Comparison of ENCODE assay signal across 33 mouse cellular contexts in genomic region chr1:130745591-130745990, GRCm38 (mm10). TPM values are rescaled to one million over a fixed set of nuclear protein-coding genes. Genes with fewer than 3 reads are reported as not detected.
DNase-seq lines count a peak whose midpoint lies in the region; ATAC-seq and TF ChIP-seq lines count a peak whose summit lies in the region.
"Had no signal": no experiment of that assay in that cellular context is flagged by ENCODE, and none has a peak within 500 bp of the region (broad histone marks: within the 10 kb centered on the region; RNA-seq: fewer than 3 reads in every experiment).

No protein-coding gene starts in this region.

- H3K27me3 ChIP-seq in neural tube, embryonic 15.5 days (replicated peaks) = no peaks in the 10 kb centered on the region
- no peaks in the 10 kb centered on the region for H3K27me3 ChIP-seq in intestine, embryonic 16.5 days (replicated peaks; ENCODE audit: control insufficient read depth, insufficient read depth, low read length)
- H3K27me3 ChIP-seq in liver, embryonic 15.5 days = no peaks in the 10 kb centered on the region
- no peaks in the 10 kb centered on the region for H3K27me3 ChIP-seq in cerebellum, adult 2 months (ENCODE audit: control insufficient read depth, insufficient read depth, low read length)
- H3K27me3 ChIP-seq: embryonic facial prominence, embryonic 12.5 days; heart, embryonic 12.5 days; limb, embryonic 15.5 days; lung, embryonic 15.5 days had no signal

- H3K4me2 ChIP-seq in neural tube, embryonic 15.5 days = no peak overlapping the region
- H3K4me2 ChIP-seq in intestine, embryonic 16.5 days (ENCODE audit: low read depth, low read length) = no peak overlapping the region
- H3K4me2 ChIP-seq in liver, embryonic 15.5 days = 0 out of 2 replicates have a peak overlapping the region, but pooled peaks have one; percentile 6
- H3K4me2 ChIP-seq: embryonic facial prominence, embryonic 12.5 days; heart, embryonic 12.5 days; hindbrain, embryonic 14.5 days; limb, embryonic 15.5 days; lung, embryonic 15.5 days had no signal

- no peak overlapping the region for H3K27ac ChIP-seq in neural tube, embryonic 15.5 days (replicated peaks)
- no peak overlapping the region for H3K27ac ChIP-seq in intestine, embryonic 16.5 days (ENCODE audit: low read length)
- peak overlapping the region; percentile 99 for H3K27ac ChIP-seq in liver, embryonic 15.5 days (replicated peaks)
- no peak overlapping the region for H3K27ac ChIP-seq in cerebellum, adult 2 months (ENCODE audit: insufficient read depth, low read length)
- H3K27ac ChIP-seq: embryonic facial prominence, embryonic 12.5 days; hindbrain, embryonic 14.5 days; limb, embryonic 10.5 days; limb, embryonic 15.5 days; lung, embryonic 15.5 days; macrophage had no signal

- H3K9ac ChIP-seq in neural tube, embryonic 15.5 days (replicated peaks) = no peak overlapping the region
- H3K9ac ChIP-seq in intestine, embryonic 16.5 days (ENCODE audit: low read depth, low read length) = no peak overlapping the region
- H3K9ac ChIP-seq in liver, embryonic 15.5 days = no peak overlapping the region
- H3K9ac ChIP-seq: embryonic facial prominence, embryonic 12.5 days; heart, embryonic 12.5 days; hindbrain, embryonic 14.5 days; limb, embryonic 15.5 days; lung, embryonic 15.5 days had no signal

- no peak for TF ChIP-seq POLR2A in cerebellum, adult 2 months (IDR thresholded peaks at IDR 0.05; ENCODE audit: borderline replicate concordance, insufficient read depth, low read length)

- H3K4me3 ChIP-seq in neural tube, embryonic 15.5 days (replicated peaks) = no peak overlapping the region
- H3K4me3 ChIP-seq in intestine, embryonic 16.5 days (ENCODE audit: low read length) = no peak overlapping the region
- no peak overlapping the region for H3K4me3 ChIP-seq in liver, embryonic 15.5 days (replicated peaks)
- H3K4me3 ChIP-seq in cerebellum, adult 2 months (replicated peaks; ENCODE audit: insufficient read depth, low read depth, low read length) = no peak overlapping the region
- H3K4me3 ChIP-seq: embryonic facial prominence, embryonic 12.5 days; heart, embryonic 12.5 days; limb, embryonic 10.5 days; limb, embryonic 15.5 days; lung, embryonic 15.5 days had no signal

- TF ChIP-seq CTCF in cerebellum, adult 2 months (IDR thresholded peaks at IDR 0.05; ENCODE audit: borderline replicate concordance, insufficient read depth, low read depth, low read length) = no peak

- H3K9me3 ChIP-seq in neural tube, embryonic 15.5 days (replicated peaks) = no peaks in the 10 kb centered on the region
- H3K9me3 ChIP-seq in intestine, embryonic 16.5 days (ENCODE audit: control insufficient read depth, low read length) = no peaks in the 10 kb centered on the region
- no peaks in the 10 kb centered on the region for H3K9me3 ChIP-seq in liver, embryonic 15.5 days (replicated peaks)
- H3K9me3 ChIP-seq: embryonic facial prominence, embryonic 12.5 days; heart, embryonic 12.5 days; limb, embryonic 10.5 days; limb, embryonic 15.5 days; lung, embryonic 15.5 days had no signal

- DNase-seq in neural tube, embryonic 10.5 days (ENCODE audit: extremely low spot score, low spot score) = peak; percentile 0
- DNase-seq in heart, adult 8-10 months (ENCODE audit: low spot score) = no peak
- no peak for DNase-seq in right cerebral cortex, postnatal 10 days (ENCODE audit: low spot score in 2 of 2)
- no peak for DNase-seq in cerebellum, adult 2 months
- DNase-seq: adrenal gland, postnatal 14 days; B cell, adult 2 months; cerebellum, adult 11 months; cerebellum, adult 9-11 months; embryo, embryonic 11 days; gastrocnemius, postnatal 25 days; heart, adult 11 months; heart, postnatal 4 days; kidney, adult 8-10 months; kidney, postnatal 10 days; layer of hippocampus, postnatal 36 days; midbrain, embryonic 14.5 days had no signal

- no peak for ATAC-seq in neural tube, embryonic 15.5 days (ENCODE audit: low FRiP score)
- ATAC-seq in intestine, embryonic 16.5 days = peak; percentile 18; the same call in 1 of the 2 replicates
- no peak for ATAC-seq in liver, embryonic 15.5 days (ENCODE audit: insufficient read depth)
- ATAC-seq: forebrain, embryonic 14.5 days had no signal

- H3K4me1 ChIP-seq in neural tube, embryonic 15.5 days = no peaks in the 10 kb centered on the region
- peaks cover 19% of the 10 kb centered on the region for H3K4me1 ChIP-seq in intestine, embryonic 16.5 days (ENCODE audit: control insufficient read depth, insufficient read depth, low read length)
- H3K4me1 ChIP-seq in liver, embryonic 15.5 days (replicated peaks) = peaks cover 68% of the 10 kb centered on the region
- H3K4me1 ChIP-seq in cerebellum, adult 2 months (ENCODE audit: control insufficient read depth, insufficient read depth, low read length) = peaks cover 6% of the 10 kb centered on the region
- H3K4me1 ChIP-seq: embryonic facial prominence, embryonic 12.5 days had no signal

- 97% methylated on average over 3 of the region's 3 CpGs for WGBS in neural tube, embryonic 15.5 days
- WGBS in intestine, embryonic 16.5 days = 92% methylated on average over 3 of the region's 3 CpGs
- WGBS in liver, embryonic 15.5 days (ENCODE audit: insufficient replicate concordance) = 89% methylated on average over 3 of the region's 3 CpGs
- 98% methylated on average over 3 of the region's 3 CpGs for WGBS in cerebellum, adult 2 months

- H3K36me3 ChIP-seq in neural tube, embryonic 15.5 days = no peaks in the 10 kb centered on the region
- peaks cover 3% of the 10 kb centered on the region; the same call in 1 of the 2 replicates for H3K36me3 ChIP-seq in intestine, embryonic 16.5 days (ENCODE audit: control insufficient read depth, insufficient read depth, low read length)
- H3K36me3 ChIP-seq in liver, embryonic 15.5 days (replicated peaks) = peaks cover 17% of the 10 kb centered on the region
- H3K36me3 ChIP-seq: embryonic facial prominence, embryonic 12.5 days; heart, embryonic 12.5 days; limb, embryonic 10.5 days; limb, embryonic 15.5 days; lung, embryonic 15.5 days had no signal

RNA-seq across cellular contexts. Expression of gene AA986860, which starts 13.8 kb away (rescaled TPM):
- 0.82 and 5.5 TPM in 2 replicates for polyA plus RNA-seq in neural tube, embryonic 15.5 days (2015; fragmentation: Nextera tagmentation; extraction: Ambion mirVana)
- polyA plus RNA-seq in intestine, embryonic 16.5 days (2015; fragmentation: Nextera tagmentation; extraction: Ambion mirVana) = 74.7 and 81.2 TPM in 2 replicates
- 7.4 and 7.8 TPM in 2 replicates for polyA plus RNA-seq in liver, embryonic 15.5 days (2015; fragmentation: Nextera tagmentation; extraction: Ambion mirVana)
- under 1 TPM; 0.30 to 0.69 (median 0.36) TPM for total RNA-seq in heart, adult 8-10 months (2022)
- polyA plus RNA-seq in cerebellum, adult 2 months (2012; rRNA removed) = 2.9 TPM in 2 replicates

RNA-seq across cellular contexts. Expression of gene Pfkfb2, which starts 16.5 kb away (rescaled TPM):
- polyA plus RNA-seq in neural tube, embryonic 15.5 days (2015; fragmentation: Nextera tagmentation; extraction: Ambion mirVana) = 18.1 and 19.7 TPM in 2 replicates
- polyA plus RNA-seq in intestine, embryonic 16.5 days (2015; fragmentation: Nextera tagmentation; extraction: Ambion mirVana) = 12.1 and 12.4 TPM in 2 replicates
- 5.2 and 5.9 TPM in 2 replicates for polyA plus RNA-seq in liver, embryonic 15.5 days (2015; fragmentation: Nextera tagmentation; extraction: Ambion mirVana)
- 100 to 1,000 TPM in 1 of 4 experiments, 10 to 100 TPM in 3; 79.2 to 109 (median 83.8) TPM for total RNA-seq in heart, adult 8-10 months (2022)
- polyA plus RNA-seq in cerebellum, adult 2 months (2012; rRNA removed) = 42.6 and 42.8 TPM in 2 replicates

RNA-seq across cellular contexts. Expression of gene Yod1, which starts 28.5 kb away (rescaled TPM):
- polyA plus RNA-seq in neural tube, embryonic 15.5 days (2015; fragmentation: Nextera tagmentation; extraction: Ambion mirVana) = 15.6 and 15.8 TPM in 2 replicates
- 8.5 and 9.9 TPM in 2 replicates for polyA plus RNA-seq in intestine, embryonic 16.5 days (2015; fragmentation: Nextera tagmentation; extraction: Ambion mirVana)
- polyA plus RNA-seq in liver, embryonic 15.5 days (2015; fragmentation: Nextera tagmentation; extraction: Ambion mirVana) = 42.2 and 42.3 TPM in 2 replicates
- 1 to 10 TPM; 3.1 to 4.5 (median 4.0) TPM for total RNA-seq in heart, adult 8-10 months (2022)
- polyA plus RNA-seq in cerebellum, adult 2 months (2012; rRNA removed) = 7.6 and 7.8 TPM in 2 replicates

RNA-seq across cellular contexts. Expression of gene Gm29427, which starts 30.0 kb away (rescaled TPM):
- polyA plus RNA-seq in neural tube, embryonic 15.5 days (2015; fragmentation: Nextera tagmentation; extraction: Ambion mirVana) = not detected in 2 replicates
- 0.07 TPM in 1 of 2 replicates, not detected in the other for polyA plus RNA-seq in intestine, embryonic 16.5 days (2015; fragmentation: Nextera tagmentation; extraction: Ambion mirVana)
- not detected in 2 replicates for polyA plus RNA-seq in liver, embryonic 15.5 days (2015; fragmentation: Nextera tagmentation; extraction: Ambion mirVana)
- total RNA-seq in heart, adult 8-10 months (2022) = not detected
- not detected in 2 replicates for polyA plus RNA-seq in cerebellum, adult 2 months (2012; rRNA removed)
- total RNA-seq: adrenal gland, postnatal 14 days; gastrocnemius, postnatal 25 days; heart, postnatal 4 days; layer of hippocampus, postnatal 36 days; left cerebral cortex, postnatal 10 days; megakaryocyte-erythroid progenitor cell, adult 5-6 weeks had no signal
- polyA plus RNA-seq: embryonic facial prominence, embryonic 12.5 days; forebrain, embryonic 14.5 days; heart, embryonic 12.5 days; heart, postnatal 0 days; hindbrain, embryonic 14.5 days; large intestine, adult 2 months; limb, embryonic 10.5 days; limb, embryonic 15.5 days; lung, embryonic 15.5 days; macrophage; midbrain, embryonic 14.5 days; neural tube, embryonic 11.5 days; stomach, embryonic 14.5 days had no signal

RNA-seq across cellular contexts. Expression of gene Fcamr, which starts 55.1 kb away (rescaled TPM):
- not detected in 2 replicates for polyA plus RNA-seq in neural tube, embryonic 15.5 days (2015; fragmentation: Nextera tagmentation; extraction: Ambion mirVana)
- polyA plus RNA-seq in intestine, embryonic 16.5 days (2015; fragmentation: Nextera tagmentation; extraction: Ambion mirVana) = 0.10 and 0.20 TPM in 2 replicates
- polyA plus RNA-seq in liver, embryonic 15.5 days (2015; fragmentation: Nextera tagmentation; extraction: Ambion mirVana) = not detected in 2 replicates
- total RNA-seq in heart, adult 8-10 months (2022) = under 1 TPM; 0.14 to 0.38 (median 0.22) TPM
- polyA plus RNA-seq in cerebellum, adult 2 months (2012; rRNA removed) = 0.07 TPM in 1 of 2 replicates, not detected in the other
- total RNA-seq: adrenal gland, postnatal 14 days; gastrocnemius, postnatal 25 days; layer of hippocampus, postnatal 36 days; left cerebral cortex, postnatal 10 days; megakaryocyte-erythroid progenitor cell, adult 5-6 weeks had no signal
- polyA plus RNA-seq: embryonic facial prominence, embryonic 12.5 days; forebrain, embryonic 14.5 days; hindbrain, embryonic 14.5 days; limb, embryonic 10.5 days; lung, embryonic 15.5 days; macrophage; midbrain, embryonic 14.5 days; neural tube, embryonic 11.5 days had no signal
